In genomic region chr12:53061466-53062124, GRCm38 (mm10) we compare ENCODE assay signal across 8 mouse cellular contexts.
DNase-seq lines count a peak whose midpoint lies in the region; ATAC-seq lines count a peak whose summit lies in the region.

No protein-coding gene starts in this region.

- peak overlapping the region; percentile 84 for H3K27ac ChIP-seq in hindbrain, embryonic 10.5 days
- H3K27ac ChIP-seq in hindbrain, embryonic 16.5 days (ENCODE audit: low read depth, low read length): no peak overlapping the region
- H3K27ac ChIP-seq in embryonic facial prominence, embryonic 10.5 days (replicated peaks): peak overlapping the region; percentile 44; the same call in 1 of the 2 replicates
- H3K27ac ChIP-seq in hindbrain, embryonic 15.5 days (replicated peaks): peak overlapping the region; percentile 66
- H3K27ac ChIP-seq in neural tube, embryonic 13.5 days (replicated peaks): peak overlapping the region; percentile 75

- H3K4me2 ChIP-seq in hindbrain, embryonic 16.5 days (ENCODE audit: low read length): no peak overlapping the region; the same call in 1 of the 2 replicates
- 0 out of 2 replicates have a peak overlapping the region, but pooled peaks have one; percentile 1 for H3K4me2 ChIP-seq in hindbrain, embryonic 15.5 days
- peak overlapping the region; percentile 24 for H3K4me2 ChIP-seq in neural tube, embryonic 13.5 days

- no peak for ATAC-seq in hindbrain, embryonic 16.5 days
- ATAC-seq in hindbrain, embryonic 15.5 days (ENCODE audit: low FRiP score, low read depth): no peak
- peak; percentile 45; the same call in 1 of the 2 replicates for ATAC-seq in neural tube, embryonic 13.5 days (ENCODE audit: low read depth)
- ATAC-seq in inflammation-experienced regulatory T-cells, adult 6 months: no peak

- no peaks in the 10 kb centered on the region for H3K9me3 ChIP-seq in hindbrain, embryonic 10.5 days
- no peaks in the 10 kb centered on the region for H3K9me3 ChIP-seq in hindbrain, embryonic 16.5 days (ENCODE audit: control insufficient read depth, low read length)
- H3K9me3 ChIP-seq in embryonic facial prominence, embryonic 10.5 days: no peaks in the 10 kb centered on the region
- no peaks in the 10 kb centered on the region for H3K9me3 ChIP-seq in hindbrain, embryonic 15.5 days
- H3K9me3 ChIP-seq in neural tube, embryonic 13.5 days: no peaks in the 10 kb centered on the region

- 7% methylated on average over 7 of the region's 7 CpGs for WGBS in hindbrain, embryonic 10.5 days
- WGBS in hindbrain, embryonic 16.5 days: 8% methylated on average over 7 of the region's 7 CpGs
- 9% methylated on average over 7 of the region's 7 CpGs for WGBS in embryonic facial prominence, embryonic 10.5 days
- 6% methylated on average over 7 of the region's 7 CpGs for WGBS in hindbrain, embryonic 15.5 days
- 3% methylated on average over 7 of the region's 7 CpGs for WGBS in neural tube, embryonic 13.5 days

- H3K4me1 ChIP-seq in hindbrain, embryonic 10.5 days (replicated peaks): peaks cover 80% of the 10 kb centered on the region
- H3K4me1 ChIP-seq in hindbrain, embryonic 16.5 days (ENCODE audit: control insufficient read depth, insufficient read depth, low read depth, low read length): peaks cover 24% of the 10 kb centered on the region
- H3K4me1 ChIP-seq in embryonic facial prominence, embryonic 10.5 days: peaks cover 52% of the 10 kb centered on the region
- H3K4me1 ChIP-seq in hindbrain, embryonic 15.5 days (replicated peaks): peaks cover 44% of the 10 kb centered on the region
- peaks cover 64% of the 10 kb centered on the region for H3K4me1 ChIP-seq in neural tube, embryonic 13.5 days (replicated peaks)

- no peak overlapping the region for H3K9ac ChIP-seq in hindbrain, embryonic 16.5 days (ENCODE audit: low read depth, low read length)
- no peak overlapping the region for H3K9ac ChIP-seq in hindbrain, embryonic 15.5 days
- H3K9ac ChIP-seq in neural tube, embryonic 13.5 days: no peak overlapping the region

- no peaks in the 10 kb centered on the region for H3K27me3 ChIP-seq in hindbrain, embryonic 10.5 days (ENCODE audit: insufficient read depth, poor library complexity, severe bottlenecking)
- no peaks in the 10 kb centered on the region for H3K27me3 ChIP-seq in hindbrain, embryonic 16.5 days (replicated peaks; ENCODE audit: control insufficient read depth, insufficient read depth, low read length)
- H3K27me3 ChIP-seq in embryonic facial prominence, embryonic 10.5 days (replicated peaks; ENCODE audit: low read depth, poor library complexity, severe bottlenecking): no peaks in the 10 kb centered on the region
- H3K27me3 ChIP-seq in hindbrain, embryonic 15.5 days: no peaks in the 10 kb centered on the region
- no peaks in the 10 kb centered on the region for H3K27me3 ChIP-seq in neural tube, embryonic 13.5 days

- peak overlapping the region; percentile 0; the same call in 1 of the 2 replicates for H3K4me3 ChIP-seq in hindbrain, embryonic 10.5 days
- no peak overlapping the region for H3K4me3 ChIP-seq in hindbrain, embryonic 16.5 days (ENCODE audit: low read length)
- H3K4me3 ChIP-seq in embryonic facial prominence, embryonic 10.5 days: peak overlapping the region; percentile 41
- H3K4me3 ChIP-seq in hindbrain, embryonic 15.5 days: no peak overlapping the region
- no peak overlapping the region for H3K4me3 ChIP-seq in neural tube, embryonic 13.5 days

- H3K36me3 ChIP-seq in hindbrain, embryonic 10.5 days: no peaks in the 10 kb centered on the region
- no peaks in the 10 kb centered on the region for H3K36me3 ChIP-seq in hindbrain, embryonic 16.5 days (ENCODE audit: control insufficient read depth, insufficient read depth, low read length)
- no peaks in the 10 kb centered on the region for H3K36me3 ChIP-seq in embryonic facial prominence, embryonic 10.5 days (replicated peaks)
- no peaks in the 10 kb centered on the region for H3K36me3 ChIP-seq in hindbrain, embryonic 15.5 days
- no peaks in the 10 kb centered on the region for H3K36me3 ChIP-seq in neural tube, embryonic 13.5 days

- DNase-seq in hindbrain, embryonic 10.5 days (ENCODE audit: low spot score): peak; percentile 55
- peak; percentile 56 for DNase-seq in embryonic facial prominence, embryonic 10.5 days (ENCODE audit: low spot score)
- no peak for DNase-seq in urinary bladder, postnatal 36 days (ENCODE audit: low spot score in 2 of 2)
- no peak for DNase-seq in c-Kit-positive CD71-positive TER-119-positive erythroid progenitor cells, embryonic 14.5 days (ENCODE audit: low spot score)

Comparison
In these comparisons a context has a peak if more than half of its experiments do, and no peak if none do; other contexts are left out.
1. H3K4me3 ChIP-seq: peak in hindbrain, embryonic 10.5 days (single experiment) and embryonic facial prominence, embryonic 10.5 days (single experiment); none in hindbrain, embryonic 16.5 days (single experiment), hindbrain, embryonic 15.5 days (single experiment) and neural tube, embryonic 13.5 days (single experiment).
2. DNase-seq: peak in hindbrain, embryonic 10.5 days (single experiment) and embryonic facial prominence, embryonic 10.5 days (single experiment); none in urinary bladder, postnatal 36 days (0 of 2) and c-Kit-positive CD71-positive TER-119-positive erythroid progenitor cells, embryonic 14.5 days (single experiment).